Mouse (Mus musculus) lung, adult 2 months (tissue): ENCODE data around the gene Zfp488.

Experiments used
- CTCF ChIP-seq: fragments of 200-500 bp; IDR thresholded peaks from 2 replicates; pipeline ENCODE4 v1.5.1; 2011; ENCODE audit warnings: mild to moderate bottlenecking, low read length, control low read depth; ENCODE audit not compliant: insufficient read depth
- POLR2A ChIP-seq: fragments of 200-500 bp; IDR thresholded peaks from 2 replicates; pipeline ENCODE4 v1.6.1; 2011; ENCODE audit warnings: low read depth, mild to moderate bottlenecking, control low read depth, low read length, borderline replicate concordance; ENCODE audit errors: extremely low read depth

- TF ChIP-seq POLR2A (no peak), CTCF (no peak)
Observed at GRCm38 (mm10) chr14:33993051-33993450, 14.5 kb upstream of the Zfp488 start.
